Mouse (Mus musculus): Measurements from ENCODE around the gene Was.

GRCm38 (mm10) chrX:8115275-8115674 is 25.0 kb upstream of the Was start:
- TF ChIP-seq CTCF (IDR thresholded peaks at IDR 0.05; ENCODE audit: control insufficient read depth, insufficient read depth, low read length) (no peak), POLR2A (IDR thresholded peaks at IDR 0.05; ENCODE audit: borderline replicate concordance, control insufficient read depth, low read depth, low read length) (no peak)

All from bone marrow, adult 2 months (tissue).